Mouse (Mus musculus): ENCODE results near the gene Cgref1. TPM values are rescaled to one million over a fixed set of nuclear protein-coding genes. Genes with fewer than 3 reads are reported as not detected.

Cgref1 gene
- total RNA-seq, 1 experiment from 2014 or later, result not detected

DNA sequence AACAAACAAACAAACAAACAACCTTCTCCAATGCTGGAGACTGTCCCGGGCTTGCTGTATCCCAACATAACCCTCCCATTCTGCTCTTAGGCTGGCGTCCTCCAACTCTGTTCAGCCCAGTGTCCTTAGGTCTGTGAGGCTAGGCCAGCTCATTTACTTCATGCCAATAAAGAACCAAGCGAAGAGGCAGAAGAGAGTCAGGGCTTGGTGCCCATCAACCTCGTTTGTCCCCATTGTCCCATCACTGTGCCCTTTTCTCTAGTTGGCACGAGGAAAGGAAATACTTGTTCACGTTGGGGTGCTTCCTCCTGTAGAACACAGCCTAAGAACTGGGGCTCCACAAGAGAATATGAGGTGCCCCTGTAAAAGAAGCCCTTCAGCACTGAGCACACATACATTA is 6.3 kb upstream of the Cgref1 start:
- ATAC-seq (replicated peaks; ENCODE audit: insufficient number of reproducible peaks, low FRiP score, low TSS enrichment, poor library complexity, severe bottlenecking), result no peak

DNA sequence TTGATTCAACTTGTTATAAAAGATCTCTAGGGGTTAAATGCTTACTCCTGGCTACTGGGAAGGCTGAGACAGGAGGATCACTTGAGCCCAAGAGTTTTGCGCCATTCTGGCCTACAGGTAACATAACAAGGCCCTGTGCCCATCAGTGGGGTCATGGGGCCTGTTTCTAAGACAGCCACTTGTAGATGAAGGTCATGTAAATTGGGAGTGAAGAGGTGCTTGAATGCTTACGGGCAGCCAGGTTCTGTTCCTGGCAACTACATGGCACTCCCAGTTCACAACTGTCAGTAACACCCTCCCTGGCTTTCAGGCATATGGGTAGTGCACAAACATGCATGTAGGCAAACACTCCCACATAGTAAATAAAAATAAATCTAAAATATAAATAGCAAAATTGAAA is 5.5 kb upstream of the Cgref1 start:
- ATAC-seq (replicated peaks; ENCODE audit: insufficient number of reproducible peaks, low FRiP score, low TSS enrichment, poor library complexity, severe bottlenecking), result no peak

- ATAC-seq (replicated peaks; ENCODE audit: insufficient number of reproducible peaks, low FRiP score, low TSS enrichment, poor library complexity, severe bottlenecking), result no peak
Observed at GRCm38 (mm10) chr5:30950451-30950850, 5.1 kb upstream of the Cgref1 start.

GRCm38 (mm10) chr5:30949654-30950326 is 4.4 kb upstream of the Cgref1 start:
- peak; percentile 84 for ATAC-seq (replicated peaks; ENCODE audit: insufficient number of reproducible peaks, low FRiP score, low TSS enrichment, poor library complexity, severe bottlenecking)

GRCm38 (mm10) chr5:30948620-30949019 is 3.2 kb upstream of the Cgref1 start:
- no peak for ATAC-seq (replicated peaks; ENCODE audit: insufficient number of reproducible peaks, low FRiP score, low TSS enrichment, poor library complexity, severe bottlenecking)

DNA sequence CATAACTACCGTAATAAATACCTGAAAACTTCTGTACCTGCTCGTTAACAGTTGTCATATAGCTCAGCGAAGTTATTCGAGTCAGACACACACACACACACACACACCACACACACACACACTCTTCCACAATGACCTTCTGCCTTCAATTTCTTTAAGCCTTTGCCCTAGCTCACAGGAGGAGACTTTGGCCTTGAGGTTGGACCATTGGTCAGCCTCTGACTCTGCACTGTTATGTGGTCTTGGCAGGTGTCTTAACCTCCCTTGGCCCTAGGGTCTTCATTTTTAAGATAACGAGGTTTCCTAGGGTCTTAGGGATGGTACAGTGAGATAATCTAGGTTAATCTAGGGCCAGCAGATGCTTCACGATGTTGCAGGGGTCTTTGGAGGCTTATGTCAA is 1.0 kb downstream of the Cgref1 start:
- ATAC-seq (replicated peaks; ENCODE audit: insufficient number of reproducible peaks, low FRiP score, low TSS enrichment, poor library complexity, severe bottlenecking), result no peak

DNA sequence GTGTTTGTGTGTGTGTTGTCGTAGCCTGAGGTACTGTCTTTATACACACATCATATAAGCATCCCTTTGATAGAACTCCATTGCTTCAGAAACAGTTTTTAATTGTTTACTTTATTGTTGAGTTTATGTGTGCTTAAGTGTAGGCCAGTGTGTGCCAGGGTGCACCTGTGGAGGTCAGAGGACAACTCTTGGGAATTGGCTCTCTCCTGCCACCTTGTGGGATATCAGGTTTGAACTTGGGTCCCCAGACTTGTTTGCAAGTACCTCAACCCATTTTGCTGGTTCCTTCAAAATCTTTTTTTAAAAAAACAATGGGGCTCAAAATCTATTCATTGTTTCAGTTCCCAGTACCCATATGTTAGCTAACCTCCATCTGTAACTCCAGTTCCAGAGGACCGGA is 2.4 kb downstream of the Cgref1 start:
- ATAC-seq (replicated peaks; ENCODE audit: insufficient number of reproducible peaks, low FRiP score, low TSS enrichment, poor library complexity, severe bottlenecking), result no peak

- ATAC-seq (replicated peaks; ENCODE audit: insufficient number of reproducible peaks, low FRiP score, low TSS enrichment, poor library complexity, severe bottlenecking), result no peak
Observed at GRCm38 (mm10) chr5:30934725-30935461, 10.5 kb downstream of the Cgref1 start.

DNA sequence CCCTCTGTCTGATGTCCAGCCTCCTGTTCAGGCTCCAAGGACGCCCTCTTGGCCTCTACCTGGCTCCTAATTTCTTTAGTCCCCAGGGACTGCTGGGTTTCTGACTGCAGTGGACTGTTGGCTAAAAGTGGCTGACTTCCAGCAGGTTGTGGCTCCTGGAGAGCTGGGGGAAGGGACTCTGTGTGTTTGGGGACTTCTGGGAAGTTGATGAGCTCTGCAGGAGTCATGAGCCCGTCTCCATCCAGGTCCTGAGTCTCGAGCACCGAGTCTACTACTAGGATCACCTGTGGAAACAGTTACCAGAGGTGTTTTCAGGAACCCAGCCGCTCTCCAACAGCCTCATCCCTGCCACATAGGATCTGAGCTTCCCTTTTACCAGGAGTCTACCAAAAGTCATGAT is 11.7 kb downstream of the Cgref1 start:
- no peak for ATAC-seq (replicated peaks; ENCODE audit: insufficient number of reproducible peaks, low FRiP score, low TSS enrichment, poor library complexity, severe bottlenecking)

- no peak for ATAC-seq (replicated peaks; ENCODE audit: insufficient number of reproducible peaks, low FRiP score, low TSS enrichment, poor library complexity, severe bottlenecking)
Observed at GRCm38 (mm10) chr5:30931378-30931777, 14.0 kb downstream of the Cgref1 start.

GRCm38 (mm10) chr5:30930846-30931245 is 14.5 kb downstream of the Cgref1 start:
- ATAC-seq (replicated peaks; ENCODE audit: insufficient number of reproducible peaks, low FRiP score, low TSS enrichment, poor library complexity, severe bottlenecking), result no peak

- ATAC-seq (replicated peaks; ENCODE audit: insufficient number of reproducible peaks, low FRiP score, low TSS enrichment, poor library complexity, severe bottlenecking), result 0 out of 2 replicates have a peak, but pooled peaks have one; percentile 29
Observed at GRCm38 (mm10) chr5:30930121-30930520, 15.3 kb downstream of the Cgref1 start.

GRCm38 (mm10) chr5:30927945-30928529 is 17.4 kb downstream of the Cgref1 start:
- ATAC-seq (replicated peaks; ENCODE audit: insufficient number of reproducible peaks, low FRiP score, low TSS enrichment, poor library complexity, severe bottlenecking), result no peak

- ATAC-seq (replicated peaks; ENCODE audit: insufficient number of reproducible peaks, low FRiP score, low TSS enrichment, poor library complexity, severe bottlenecking), result no peak
Observed at GRCm38 (mm10) chr5:30926073-30926472, 19.3 kb downstream of the Cgref1 start.

DNA sequence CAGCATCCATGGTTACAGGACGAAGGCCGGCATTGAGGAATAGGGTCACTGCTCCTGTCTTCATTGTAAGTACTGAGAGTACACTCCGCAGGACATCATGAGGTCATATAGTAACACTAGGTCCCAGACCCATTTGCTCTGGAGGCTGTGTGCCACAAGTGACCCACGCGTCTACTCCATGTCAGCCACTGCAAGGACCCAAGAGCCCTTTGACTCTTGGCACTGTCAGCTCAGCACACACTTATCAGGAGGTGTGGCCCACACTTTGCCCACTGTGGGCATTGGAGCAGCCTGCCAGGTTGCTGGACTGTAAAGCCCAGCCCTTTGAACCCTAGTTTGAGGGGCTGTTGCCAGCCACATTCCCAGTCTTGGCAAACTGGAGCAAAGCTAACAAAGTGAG is 20.2 kb downstream of the Cgref1 start:
- ATAC-seq (replicated peaks; ENCODE audit: insufficient number of reproducible peaks, low FRiP score, low TSS enrichment, poor library complexity, severe bottlenecking), result no peak

GRCm38 (mm10) chr5:30924614-30925013 is 20.8 kb downstream of the Cgref1 start:
- ATAC-seq (replicated peaks; ENCODE audit: insufficient number of reproducible peaks, low FRiP score, low TSS enrichment, poor library complexity, severe bottlenecking), result no peak

- ATAC-seq (replicated peaks; ENCODE audit: insufficient number of reproducible peaks, low FRiP score, low TSS enrichment, poor library complexity, severe bottlenecking), result no peak
Observed at GRCm38 (mm10) chr5:30923119-30923518, 22.3 kb downstream of the Cgref1 start.

DNA sequence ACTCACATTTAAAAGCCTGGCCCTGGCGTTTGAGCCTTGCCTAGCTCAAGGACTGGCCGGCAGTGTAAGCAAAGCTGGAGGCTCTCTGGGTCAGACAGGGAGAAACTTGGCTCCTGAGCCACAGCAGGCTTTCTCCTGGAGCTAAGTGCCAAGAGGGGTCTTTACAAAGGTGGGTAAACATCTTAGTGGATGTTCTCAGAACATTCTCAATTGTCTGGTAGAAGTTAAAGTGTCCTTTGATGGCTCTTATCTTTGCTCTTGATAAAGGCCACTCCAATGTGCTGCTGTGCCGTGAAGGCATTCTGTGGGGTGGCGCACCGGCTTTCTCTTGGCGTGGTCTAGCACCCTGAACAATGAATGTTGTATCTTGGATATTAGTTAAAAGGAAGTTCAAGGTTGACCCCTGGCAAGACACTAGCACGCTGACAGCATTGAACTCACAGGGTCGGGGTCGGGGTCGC is 22.8 kb downstream of the Cgref1 start:
- ATAC-seq (replicated peaks; ENCODE audit: insufficient number of reproducible peaks, low FRiP score, low TSS enrichment, poor library complexity, severe bottlenecking), result no peak

- peak; percentile 54 for ATAC-seq (replicated peaks; ENCODE audit: insufficient number of reproducible peaks, low FRiP score, low TSS enrichment, poor library complexity, severe bottlenecking)
Observed at GRCm38 (mm10) chr5:30921256-30922033, 23.9 kb downstream of the Cgref1 start, which contains the start of gene Khk. Gene Khk (plus strand): TSS chr5:30921431.

Data from monocyte, adult 5-6 weeks (primary cell).